Mouse (Mus musculus) hindbrain, postnatal 0 days (tissue): ENCODE measurements around the gene Slc27a3. TPM values are rescaled to one million over a fixed set of nuclear protein-coding genes. Genes with fewer than 3 reads are reported as not detected.

Experiments
- ATAC-seq: fragments of 200-750 bp; cut with Nextera tagmentation; 2 replicates; pipeline ENCODE4 v1.8.0; 2017; ENCODE audit warnings: mild to moderate bottlenecking, moderate TSS enrichment, moderate library complexity
- DNase-seq: peaks from one replicate; pipeline ENCODE4 v3.0.0-alpha.2; 2015; ENCODE audit warnings: low spot score
- H3K27ac ChIP-seq: fragments of 300-500 bp; sonication (generic); 2 replicates; pipeline ENCODE4 v1.5.1; 2014; ENCODE audit warnings: mild to moderate bottlenecking
- H3K27me3 ChIP-seq: fragments of 300-500 bp; sonication (generic); 2 replicates; pipeline ENCODE4 v1.6.1; 2014; ENCODE audit warnings: low read length, mixed read lengths; ENCODE audit not compliant: insufficient read depth
- H3K36me3 ChIP-seq: fragments of 300-500 bp; sonication (generic); 2 replicates; pipeline ENCODE4 v1.6.1; 2014; ENCODE audit warnings: low read length, mixed read lengths; ENCODE audit not compliant: insufficient read depth
- H3K4me1 ChIP-seq: fragments of 300-500 bp; sonication (generic); 2 replicates; pipeline ENCODE4 v1.6.1; 2014; ENCODE audit warnings: antibody characterized with exemption, low read length, mixed read lengths; ENCODE audit not compliant: insufficient read depth
- H3K4me2 ChIP-seq: fragments of 300-500 bp; sonication (generic); 2 replicates; pipeline ENCODE4 v1.6.1; 2014; ENCODE audit warnings: low read depth, mild to moderate bottlenecking, low read length, moderate library complexity, mixed read lengths
- H3K4me3 ChIP-seq: fragments of 300-500 bp; sonication (generic); 2 replicates; pipeline ENCODE4 v1.5.1; 2014; ENCODE audit warnings: low read length
- H3K9ac ChIP-seq: fragments of 300-500 bp; sonication (generic); replicated peaks from 2 replicates; pipeline ENCODE4 v1.6.1; 2014; ENCODE audit warnings: mild to moderate bottlenecking, low read length, moderate library complexity, mixed read lengths
- H3K9me3 ChIP-seq: fragments of 300-500 bp; sonication (generic); 2 replicates; pipeline ENCODE4 v1.6.1; 2016; ENCODE audit warnings: low read length, mixed read lengths
- CTCF ChIP-seq: IDR thresholded peaks from 2 replicates; pipeline ENCODE4 v1.5.1; 2016; ENCODE audit warnings: antibody characterized with exemption, control low read depth, low read depth
- WGBS: fragments of 180-500 bp; shearing (Covaris S2); extraction: QIAGEN DNeasy Blood & Tissue Kit; methylation state at CpG from one replicate; pipeline ENCODE4 v1.1.7; 2014; 5-methylcytosine and 5-hydroxymethylcytosine counted together
- polyA plus RNA-seq: library from polyadenylated mRNA; unstranded; fragments of >200 nt; fragmentation: Nextera tagmentation; extraction: Ambion mirVana; gene quantifications from 2 replicates; pipeline ENCODE4 v1.2.1, GENCODE M21; 2015
- total RNA-seq: library from RNA; depleted of rRNA; stranded (reverse); fragments of >200 nt; gene quantifications from 2 replicates; pipeline ENCODE4 v1.2.3, GENCODE M21; 2014

Gene Slc27a3
- total and polyA plus RNA-seq, 2 experiments from 2014 or later = 30.3 to 85.1 TPM

GRCm38 (mm10) chr3:90386817-90387216 is 2.9 kb downstream of the Slc27a3 start:
- Histone ChIP-seq H3K27ac (no peak overlapping the region), H3K4me3 (no peak overlapping the region; the same call in 1 of the 2 replicates), H3K9me3 (no peaks in the 10 kb centered on the region), H3K4me2 (peak overlapping the region; percentile 90), H3K9ac (peak overlapping the region; percentile 92; the same call in 1 of the 2 replicates), H3K27me3 (no peaks in the 10 kb centered on the region), H3K36me3 (peaks cover 13% of the 10 kb centered on the region), H3K4me1 (peaks cover 23% of the 10 kb centered on the region)
- WGBS = 91% methylated on average over 10 of the region's 10 CpGs
- no peak for DNase-seq
- ATAC-seq = no peak
- no peak for TF ChIP-seq CTCF

GRCm38 (mm10) chr3:90384851-90385375 is 4.8 kb downstream of the Slc27a3 start:
- WGBS = 78% methylated on average over 7 of the region's 7 CpGs
- Histone ChIP-seq H3K27ac (no peak overlapping the region), H3K4me2 (no peak overlapping the region), H3K9ac (no peak overlapping the region), H3K36me3 (0 out of 2 replicates have a peak, but pooled peaks cover 5% of the 10 kb centered on the region), H3K4me3 (no peak overlapping the region), H3K4me1 (peaks cover 18% of the 10 kb centered on the region), H3K27me3 (no peaks in the 10 kb centered on the region), H3K9me3 (no peaks in the 10 kb centered on the region)
- ATAC-seq = no peak
- no peak for TF ChIP-seq CTCF
- no peak for DNase-seq

- no peak for TF ChIP-seq CTCF
- H3K9ac ChIP-seq = no peak overlapping the region
- H3K4me2 ChIP-seq = no peak overlapping the region
- ATAC-seq (no peak; the same call in 1 of the 2 replicates), DNase-seq (peak; percentile 16)
- H3K4me1 ChIP-seq = peaks cover 18% of the 10 kb centered on the region
- H3K4me3 ChIP-seq = no peak overlapping the region
- H3K36me3 ChIP-seq = 0 out of 2 replicates have a peak, but pooled peaks cover 5% of the 10 kb centered on the region
- H3K9me3 ChIP-seq = no peaks in the 10 kb centered on the region
- WGBS = 44% methylated on average over 4 of the region's 4 CpGs
- H3K27me3 ChIP-seq = no peaks in the 10 kb centered on the region
- H3K27ac ChIP-seq = no peak overlapping the region
Observed at GRCm38 (mm10) chr3:90383690-90384089, 6.0 kb downstream of the Slc27a3 start.

- DNase-seq (no peak), ATAC-seq (no peak)
- Histone ChIP-seq H3K9me3 (no peaks in the 10 kb centered on the region), H3K27ac (no peak overlapping the region), H3K4me2 (no peak overlapping the region), H3K4me1 (no peaks in the 10 kb centered on the region; the same call in 1 of the 2 replicates), H3K4me3 (no peak overlapping the region), H3K9ac (no peak overlapping the region), H3K27me3 (no peaks in the 10 kb centered on the region), H3K36me3 (0 out of 2 replicates have a peak, but pooled peaks cover 5% of the 10 kb centered on the region)
- no peak for TF ChIP-seq CTCF
- 73% methylated on average over 11 of the region's 11 CpGs for WGBS
Observed at GRCm38 (mm10) chr3:90381727-90382126, 8.0 kb downstream of the Slc27a3 start.

GRCm38 (mm10) chr3:90378496-90378895 is 11.2 kb downstream of the Slc27a3 start:
- no peaks in the 10 kb centered on the region for H3K9me3 ChIP-seq

GRCm38 (mm10) chr3:90376247-90376585 is 13.5 kb downstream of the Slc27a3 start:
- H3K9me3 ChIP-seq = no peaks in the 10 kb centered on the region
- no peak overlapping the region for H3K4me3 ChIP-seq
- no peaks in the 10 kb centered on the region for H3K36me3 ChIP-seq
- no peak overlapping the region for H3K4me2 ChIP-seq
- TF ChIP-seq CTCF = no peak
- peak; percentile 19; the same call in 1 of the 2 replicates for ATAC-seq
- no peak overlapping the region for H3K9ac ChIP-seq
- no peak for DNase-seq
- no peak overlapping the region for H3K27ac ChIP-seq
- no peaks in the 10 kb centered on the region for H3K27me3 ChIP-seq
- WGBS = 33% methylated on average over 1 of the region's 1 CpGs
- no peaks in the 10 kb centered on the region for H3K4me1 ChIP-seq

More at GRCm38 (mm10) chr3:90378496-90378895, 11.2 kb downstream of the Slc27a3 start:
- 77% methylated on average over 5 of the region's 5 CpGs for WGBS
- H3K36me3 ChIP-seq = no peaks in the 10 kb centered on the region
- no peak overlapping the region for H3K4me3 ChIP-seq
- H3K4me1 ChIP-seq = no peaks in the 10 kb centered on the region
- no peak for TF ChIP-seq CTCF
- ATAC-seq (no peak), DNase-seq (no peak)
- H3K27ac ChIP-seq = no peak overlapping the region
- H3K4me2 ChIP-seq = no peak overlapping the region
- no peaks in the 10 kb centered on the region for H3K27me3 ChIP-seq
- H3K9ac ChIP-seq = no peak overlapping the region

GRCm38 (mm10) chr3:90375562-90376246 is 14.0 kb downstream of the Slc27a3 start:
- no peak for TF ChIP-seq CTCF
- no peak overlapping the region for H3K27ac ChIP-seq
- WGBS = 16% methylated on average over 3 of the region's 3 CpGs
- DNase-seq = no peak
- no peak overlapping the region for H3K4me2 ChIP-seq
- no peaks in the 10 kb centered on the region for H3K36me3 ChIP-seq
- no peaks in the 10 kb centered on the region for H3K4me1 ChIP-seq
- no peak overlapping the region for H3K9ac ChIP-seq
- peak; percentile 10; the same call in 1 of the 2 replicates for ATAC-seq
- H3K9me3 ChIP-seq = no peaks in the 10 kb centered on the region
- H3K27me3 ChIP-seq = no peaks in the 10 kb centered on the region
- no peak overlapping the region for H3K4me3 ChIP-seq
